Mouse (Mus musculus) spleen, adult 2 months (tissue): Measurements from ENCODE around the gene Ccdc85a. TPM values are rescaled to one million over a fixed set of nuclear protein-coding genes. Genes with fewer than 3 reads are reported as not detected.

Source experiments
- DNase-seq, 2 experiments: peaks; one replicate each; pipeline versions ENCODE4 v3.0.0 to v3.0.0-alpha.2; 2012 to 2021; ENCODE audit warnings: low spot score in 2 of 2, low read depth in 1 of 2
- H3K27ac ChIP-seq: fragments of 200-500 bp; 2 replicates; pipeline ENCODE4 v1.5.1; 2012; ENCODE audit warnings: low read length, inconsistent platforms; ENCODE audit not compliant: insufficient read depth
- H3K27me3 ChIP-seq: fragments of 200-500 bp; 2 replicates; pipeline ENCODE4 v1.6.1; 2012; ENCODE audit warnings: mild to moderate bottlenecking, moderate library complexity, low read length, inconsistent platforms; ENCODE audit not compliant: control insufficient read depth, insufficient read depth
- H3K36me3 ChIP-seq: fragments of 200-500 bp; 2 replicates; pipeline ENCODE4 v1.6.1; 2012; ENCODE audit warnings: mild to moderate bottlenecking, low read length, inconsistent platforms; ENCODE audit not compliant: control insufficient read depth, insufficient read depth
- H3K4me1 ChIP-seq: fragments of 200-500 bp; 2 replicates; pipeline ENCODE4 v1.6.1; 2011; ENCODE audit warnings: inconsistent platforms; ENCODE audit not compliant: control insufficient read depth, insufficient read depth, insufficient read length
- H3K4me3 ChIP-seq: fragments of 200-500 bp; 2 replicates; pipeline ENCODE4 v1.5.1; 2011; ENCODE audit warnings: mild to moderate bottlenecking, inconsistent platforms; ENCODE audit not compliant: insufficient read depth, insufficient read length; ENCODE audit errors: extremely low read depth
- CTCF ChIP-seq: fragments of 200-500 bp; IDR thresholded peaks from 2 replicates; pipeline ENCODE4 v1.5.1; 2011; ENCODE audit warnings: mild to moderate bottlenecking, inconsistent platforms; ENCODE audit not compliant: insufficient read depth, insufficient read length, insufficient replicate concordance; ENCODE audit errors: extremely low read depth
- POLR2A ChIP-seq: fragments of 200-500 bp; IDR thresholded peaks from 2 replicates; pipeline ENCODE4 v1.6.1; 2011; ENCODE audit warnings: low read depth, low read length, inconsistent platforms
- WGBS: fragments of 180-500 bp; shearing (Covaris S2); methylation state at CpG from one replicate; pipeline ENCODE4 v1.1.7; 2018; 5-methylcytosine and 5-hydroxymethylcytosine counted together
- polyA plus RNA-seq: library from polyadenylated mRNA; depleted of rRNA; stranded (reverse); fragments of >200 nt; gene quantifications from 2 replicates; pipeline ENCODE4 v1.2.3, GENCODE M21; 2012; rRNA removed

Ccdc85a gene
- polyA plus RNA-seq = 0.06 and 0.08 TPM in 2 replicates

DNA sequence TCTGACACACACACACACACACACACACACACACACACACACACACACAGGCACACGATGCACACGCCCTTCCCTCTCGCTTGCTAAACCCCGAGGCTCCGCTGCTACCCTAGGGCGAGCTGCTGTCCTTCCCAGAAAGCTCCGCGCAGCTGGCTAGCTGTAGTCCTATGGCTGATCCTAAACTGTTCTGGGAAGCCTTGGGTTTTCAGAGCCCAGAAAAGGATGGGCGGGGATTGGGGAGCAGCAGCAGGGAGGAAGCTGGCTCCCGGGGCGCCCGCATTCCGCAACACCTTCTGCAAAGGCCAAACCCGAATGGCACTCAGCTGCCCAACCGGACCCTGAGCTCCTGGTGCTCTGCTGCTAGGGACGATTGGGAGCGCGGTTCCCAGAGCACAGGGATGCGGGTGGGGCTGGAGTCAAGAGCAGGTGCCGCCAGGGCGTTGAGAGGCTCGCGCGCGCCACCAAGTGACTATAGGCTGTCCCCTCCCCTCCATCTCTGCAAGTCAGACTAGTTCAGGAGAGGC lies at the start of gene Ccdc85a:
Gene Ccdc85a, minus strand, starts transcription at position 414 of the 524 bp plus-strand sequence.
- no peaks in the 10 kb centered on the region for H3K36me3 ChIP-seq
- no peak for DNase-seq
- H3K27me3 ChIP-seq = no peaks in the 10 kb centered on the region
- no peak within 1 kb of the TSS for H3K4me3 ChIP-seq
- no peak within 1 kb of the TSS for H3K27ac ChIP-seq
- WGBS = 2% methylated on average over 25 of the region's 25 CpGs
- TF ChIP-seq POLR2A = no peak
- TF ChIP-seq CTCF = no peak
- no peaks in the 10 kb centered on the region for H3K4me1 ChIP-seq

DNA sequence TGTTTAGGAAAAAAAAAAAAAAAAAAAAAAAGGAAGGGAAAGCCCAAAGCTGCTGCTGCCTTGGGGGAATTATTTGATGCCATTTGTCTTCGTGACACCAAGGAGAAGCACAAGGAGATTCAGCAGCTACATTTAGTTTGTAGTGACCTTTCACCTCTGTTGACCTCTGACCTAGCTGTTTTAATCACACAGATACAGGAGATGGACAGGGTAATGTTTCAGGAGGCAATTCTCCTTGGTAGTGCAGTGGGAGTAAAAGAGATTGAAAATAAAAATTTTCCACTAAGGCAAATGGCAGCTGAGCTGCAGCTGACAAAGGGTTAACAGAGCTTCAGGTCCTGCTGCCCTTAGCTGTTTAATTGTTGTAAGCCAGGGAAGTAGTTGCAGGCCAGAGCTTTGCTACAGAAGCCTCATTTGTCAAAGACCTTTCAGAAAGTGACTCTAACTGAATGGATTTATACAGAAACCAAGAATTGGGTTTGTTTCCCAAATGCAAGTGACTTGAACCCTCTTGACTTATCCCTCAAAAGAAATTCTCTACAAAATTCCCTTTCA lies 49.5 kb upstream of the Ccdc85a start:
- no peak for DNase-seq
- no peak for TF ChIP-seq CTCF
- no peak for TF ChIP-seq POLR2A
- H3K27ac ChIP-seq = no peak overlapping the region
- no peaks in the 10 kb centered on the region for H3K36me3 ChIP-seq
- H3K4me3 ChIP-seq = no peak overlapping the region
- WGBS = 83% methylated on average over 1 of the region's 1 CpGs
- no peaks in the 10 kb centered on the region for H3K4me1 ChIP-seq
- no peaks in the 10 kb centered on the region for H3K27me3 ChIP-seq

DNA sequence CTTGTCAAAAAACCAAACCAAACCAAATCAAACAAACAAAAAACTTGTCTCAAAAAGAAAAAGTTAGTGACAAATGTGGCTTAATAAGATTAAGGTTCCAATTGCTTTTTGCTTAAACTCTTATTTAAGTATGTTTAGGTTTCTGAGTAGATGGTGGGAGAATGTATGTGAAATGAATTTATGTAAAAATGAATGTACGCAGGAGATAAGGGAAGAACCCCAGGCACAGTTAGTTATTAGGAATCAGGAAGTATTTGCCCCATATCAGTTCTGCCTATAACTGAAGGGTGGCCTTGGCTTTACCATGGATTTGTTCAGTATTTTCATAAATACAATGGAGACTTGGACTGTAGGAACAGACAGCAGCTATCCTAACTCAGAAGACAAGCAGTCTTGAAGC lies 49.0 kb upstream of the Ccdc85a start:
- H3K27ac ChIP-seq = no peak overlapping the region
- 98% methylated on average over 1 of the region's 1 CpGs for WGBS
- TF ChIP-seq POLR2A = no peak
- TF ChIP-seq CTCF = no peak
- no peak for DNase-seq
- H3K4me3 ChIP-seq = no peak overlapping the region
- H3K27me3 ChIP-seq = no peaks in the 10 kb centered on the region
- H3K4me1 ChIP-seq = no peaks in the 10 kb centered on the region
- no peaks in the 10 kb centered on the region for H3K36me3 ChIP-seq

DNA sequence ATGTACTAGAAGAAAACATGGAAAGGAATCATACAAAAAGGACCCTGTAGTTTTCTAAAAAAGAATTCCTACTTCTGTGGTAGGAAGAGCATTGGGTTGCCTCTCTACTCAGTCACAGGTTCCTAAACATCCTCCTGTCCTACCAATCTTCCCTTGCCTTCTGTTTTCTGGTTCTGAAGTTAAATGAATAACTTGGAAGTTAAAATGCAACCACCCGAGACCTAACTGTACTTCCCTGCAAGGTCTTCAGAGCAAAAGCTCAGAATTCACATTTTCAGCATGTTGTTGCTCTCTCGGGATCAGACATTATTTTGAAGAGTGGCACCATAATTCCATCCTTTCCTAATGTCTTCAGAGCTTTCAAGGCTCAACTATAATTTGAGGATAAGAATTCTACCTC lies 46.6 kb upstream of the Ccdc85a start:
- Histone ChIP-seq H3K27me3 (no peaks in the 10 kb centered on the region), H3K27ac (no peak overlapping the region), H3K4me3 (no peak overlapping the region), H3K36me3 (no peaks in the 10 kb centered on the region), H3K4me1 (no peaks in the 10 kb centered on the region)
- TF ChIP-seq POLR2A (no peak), CTCF (no peak)
- 74% methylated on average over 2 of the region's 2 CpGs for WGBS
- no peak for DNase-seq

DNA sequence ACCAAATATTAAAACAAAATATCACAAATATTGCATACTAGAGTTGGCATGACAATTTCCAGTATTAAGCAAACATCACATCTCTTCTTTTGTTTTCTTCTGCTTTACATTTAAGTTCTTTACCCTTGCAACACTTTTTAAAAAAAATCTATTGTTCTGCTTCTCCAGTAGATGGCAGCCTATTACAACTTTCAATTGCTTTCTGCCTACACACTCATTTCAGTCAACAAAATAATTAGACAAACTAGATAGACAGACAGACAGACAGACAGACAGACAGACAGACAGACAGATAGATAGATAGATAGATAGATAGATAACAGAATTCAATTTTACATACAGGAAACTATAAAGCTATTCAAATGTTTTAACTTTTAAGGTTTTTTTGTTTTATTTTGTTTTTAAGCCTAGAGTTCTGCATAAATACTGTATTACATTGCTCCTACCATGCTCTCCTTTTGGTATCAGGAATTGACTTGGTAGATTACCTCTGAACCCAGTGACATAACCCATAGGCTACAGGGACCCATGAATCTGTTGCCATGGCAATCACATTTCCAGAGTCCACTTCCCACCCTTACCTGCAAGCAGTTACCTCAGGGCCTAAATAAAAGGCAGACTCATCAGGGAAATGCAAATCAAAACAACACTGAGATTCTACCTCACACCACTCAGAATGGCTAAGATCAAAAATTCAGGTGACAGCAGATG lies 26.8 kb upstream of the Ccdc85a start:
- H3K4me3 ChIP-seq = no peak overlapping the region
- TF ChIP-seq CTCF (no peak), POLR2A (no peak)
- H3K36me3 ChIP-seq = no peaks in the 10 kb centered on the region
- no peaks in the 10 kb centered on the region for H3K27me3 ChIP-seq
- no peak for DNase-seq
- H3K4me1 ChIP-seq = no peaks in the 10 kb centered on the region
- H3K27ac ChIP-seq = no peak overlapping the region

DNA sequence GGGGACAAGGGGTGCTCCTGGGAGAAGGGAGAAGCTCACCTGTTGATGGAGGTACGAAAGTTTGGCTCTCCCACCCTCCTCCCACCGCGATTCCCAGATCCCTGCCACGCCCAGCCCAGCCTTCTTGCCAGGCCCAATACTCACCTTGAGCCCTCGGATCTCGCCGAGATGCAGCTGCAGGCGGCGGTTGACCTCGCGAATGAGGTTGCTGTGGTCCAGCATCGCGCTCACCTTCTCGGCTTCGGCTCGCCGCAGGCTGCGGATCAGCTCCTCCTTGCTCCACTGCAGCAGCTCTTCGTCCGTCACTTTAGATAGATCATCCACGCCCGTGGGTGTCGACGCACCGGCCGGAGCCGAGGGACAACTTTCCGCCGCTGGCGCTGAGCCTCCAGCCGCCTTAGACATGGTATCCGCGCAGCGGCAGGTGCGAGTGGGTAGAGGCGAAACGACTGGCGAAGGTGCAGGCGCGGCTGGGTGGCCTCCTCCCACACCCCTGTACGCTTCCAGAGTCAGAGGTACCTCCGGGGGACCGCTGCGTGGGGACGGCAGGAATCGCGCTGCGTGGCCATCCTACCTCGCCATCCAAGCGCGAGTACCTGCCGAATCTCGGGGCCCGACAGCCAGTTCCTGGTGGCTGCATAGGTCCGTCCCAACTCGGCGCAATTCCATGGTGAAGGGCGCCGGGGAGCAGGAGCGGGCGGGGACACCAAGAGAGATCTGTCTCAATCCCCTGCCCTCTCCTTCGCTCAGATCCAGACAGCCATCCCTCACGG lies 800 bp downstream of the Ccdc85a start:
- Histone ChIP-seq H3K4me3 (no peak overlapping the region), H3K36me3 (no peaks in the 10 kb centered on the region), H3K27me3 (no peaks in the 10 kb centered on the region), H3K4me1 (no peaks in the 10 kb centered on the region), H3K27ac (no peak overlapping the region)
- 5% methylated on average over 63 of the region's 63 CpGs for WGBS
- TF ChIP-seq CTCF = no peak
- TF ChIP-seq POLR2A = no peak
- DNase-seq = no peak

DNA sequence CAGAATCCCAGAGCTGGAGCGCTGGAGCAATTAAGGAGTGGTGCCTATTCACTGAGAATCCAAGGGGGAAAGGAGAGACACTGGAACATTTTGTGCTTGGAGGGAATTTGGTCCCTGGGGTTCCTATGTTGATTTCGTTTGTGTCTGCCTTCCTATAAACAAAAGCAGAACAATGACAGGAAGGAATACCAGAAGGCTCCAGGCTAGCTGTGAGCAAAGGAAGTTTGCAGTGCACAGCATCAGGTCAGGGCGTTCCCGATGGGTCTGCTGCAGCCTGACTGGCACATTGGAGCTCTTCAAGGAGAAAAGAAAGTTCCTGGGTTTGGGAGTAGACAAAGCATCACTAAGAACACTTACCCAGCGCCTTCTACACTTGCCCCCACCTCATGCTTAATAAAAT lies 1.9 kb downstream of the Ccdc85a start:
- Histone ChIP-seq H3K27ac (no peak overlapping the region), H3K27me3 (no peaks in the 10 kb centered on the region), H3K4me1 (no peaks in the 10 kb centered on the region), H3K36me3 (no peaks in the 10 kb centered on the region), H3K4me3 (no peak overlapping the region)
- 18% methylated on average over 5 of the region's 5 CpGs for WGBS
- no peak for DNase-seq
- TF ChIP-seq POLR2A (no peak), CTCF (no peak)
